Mouse (Mus musculus): ENCODE results near the gene Gp1ba. TPM values are rescaled to one million over a fixed set of nuclear protein-coding genes. Genes with fewer than 3 reads are reported as not detected.

Gp1ba gene
- polyA plus RNA-seq, 1 experiment from 2014 or later: 0.22 TPM

DNA sequence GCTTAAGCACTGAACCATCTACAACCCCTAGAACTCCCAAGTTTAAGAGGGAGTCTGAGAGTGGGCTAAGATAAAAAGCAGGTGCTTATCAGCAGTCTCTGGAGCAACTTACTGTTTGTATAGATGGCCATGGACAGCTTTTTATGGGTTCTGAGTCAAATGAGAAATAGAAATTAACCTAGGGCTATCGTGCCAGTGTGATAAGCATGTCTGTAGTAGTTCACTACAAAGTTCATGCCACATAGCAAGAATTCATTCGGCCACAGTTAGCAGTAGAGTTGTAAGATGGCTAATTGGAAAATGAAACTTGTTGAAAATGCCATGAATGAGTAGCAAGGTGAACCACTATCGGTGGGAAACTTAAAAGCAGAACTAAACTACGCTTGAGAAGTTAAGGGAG is 9.6 kb downstream of the Gp1ba start:
- H3K4me3 ChIP-seq: peak overlapping the region; percentile 91
- peaks cover 71% of the 10 kb centered on the region for H3K36me3 ChIP-seq
- H3K27ac ChIP-seq: no peak overlapping the region
- H3K4me1 ChIP-seq: peaks cover 61% of the 10 kb centered on the region
- no peaks in the 10 kb centered on the region for H3K27me3 ChIP-seq
- ATAC-seq (ENCODE audit: low FRiP score, low read depth): no peak
- 82% methylated on average over 4 of the region's 4 CpGs for WGBS
- H3K9ac ChIP-seq: peak overlapping the region; percentile 92
- peak overlapping the region; percentile 99 for H3K4me2 ChIP-seq (replicated peaks)
- no peaks in the 10 kb centered on the region for H3K9me3 ChIP-seq

DNA sequence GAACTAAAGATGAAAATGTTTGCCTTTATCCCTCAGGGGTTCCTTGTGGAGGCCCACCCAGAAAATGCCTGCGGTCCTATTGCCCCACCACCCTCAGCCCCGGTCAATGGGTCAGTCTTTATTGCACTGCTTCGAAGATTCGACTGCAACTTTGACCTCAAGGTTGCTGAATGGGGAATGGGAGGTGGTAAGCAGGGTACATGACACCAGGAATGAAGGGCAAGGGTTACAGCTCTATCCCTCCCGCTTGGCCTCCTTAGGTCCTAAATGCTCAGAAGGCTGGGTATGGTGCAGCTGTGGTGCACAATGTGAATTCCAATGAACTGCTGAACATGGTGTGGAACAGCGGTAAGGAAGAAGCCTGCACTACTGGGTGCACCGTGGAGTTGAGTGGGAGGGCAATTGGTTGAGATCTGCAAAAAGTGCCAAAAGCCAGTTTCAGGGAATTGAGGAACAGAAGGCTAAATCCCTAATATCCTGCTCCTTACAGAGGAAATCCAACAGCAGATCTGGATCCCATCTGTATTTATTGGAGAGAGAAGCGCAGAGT is 10.3 kb downstream of the Gp1ba start:
- Histone ChIP-seq H3K4me2 (replicated peaks) (peak overlapping the region; percentile 99), H3K36me3 (peaks cover 67% of the 10 kb centered on the region)
- 74% methylated on average over 8 of the region's 8 CpGs for WGBS

DNA sequence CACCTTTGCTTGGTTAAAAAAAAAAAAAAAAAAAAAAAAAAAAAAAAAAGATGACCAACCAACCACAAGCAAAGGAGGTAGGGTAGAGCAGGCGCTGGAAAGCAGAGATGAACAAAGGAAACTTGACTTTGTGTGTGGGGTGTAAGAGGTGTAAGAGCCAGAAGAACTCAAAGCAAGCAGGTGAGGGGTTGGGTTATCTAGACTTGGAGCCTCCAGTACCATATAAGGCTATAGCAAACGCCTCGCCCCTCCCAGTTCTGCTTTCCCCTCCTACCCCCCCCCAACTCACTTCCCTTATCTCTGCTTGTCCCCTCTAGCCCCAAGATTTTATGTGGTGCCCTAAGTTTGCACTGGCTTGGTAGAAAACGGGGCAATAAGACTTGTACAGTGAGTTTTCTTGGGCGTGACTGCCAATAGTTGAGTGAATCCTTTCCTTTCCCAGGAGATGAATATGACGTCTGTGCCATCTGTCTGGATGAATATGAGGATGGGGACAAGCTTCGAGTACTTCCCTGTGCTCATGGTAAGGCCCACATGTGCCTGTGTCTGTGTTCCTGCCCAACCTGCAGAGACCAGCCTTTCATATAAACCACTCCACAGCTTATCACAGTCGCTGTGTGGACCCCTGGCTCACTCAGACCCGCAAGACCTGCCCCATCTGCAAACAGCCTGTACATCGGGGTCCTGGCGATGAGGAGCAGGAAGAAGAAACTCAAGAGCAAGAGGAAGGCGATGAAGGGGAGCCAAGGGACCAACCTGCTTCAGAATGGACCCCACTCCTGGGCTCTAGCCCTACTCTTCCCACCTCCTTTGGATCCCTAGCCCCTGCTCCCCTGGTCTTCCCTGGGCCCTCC is 11.6 kb downstream of the Gp1ba start:
- Histone ChIP-seq H3K9ac (no peak overlapping the region), H3K36me3 (peaks cover 54% of the 10 kb centered on the region), H3K27ac (no peak overlapping the region), H3K4me2 (replicated peaks) (peak overlapping the region; percentile 97), H3K4me1 (peaks cover 56% of the 10 kb centered on the region), H3K27me3 (no peaks in the 10 kb centered on the region), H3K9me3 (no peaks in the 10 kb centered on the region), H3K4me3 (peak overlapping the region; percentile 100; the same call in 1 of the 2 replicates)
- WGBS: 76% methylated on average over 12 of the region's 12 CpGs
- ATAC-seq (ENCODE audit: low FRiP score, low read depth): no peak

More for the DNA sequence above, 10.3 kb downstream of the Gp1ba start:
- Histone ChIP-seq H3K27ac (no peak overlapping the region), H3K9ac (peak overlapping the region; percentile 92; the same call in 1 of the 2 replicates), H3K4me1 (peaks cover 61% of the 10 kb centered on the region), H3K4me3 (peak overlapping the region; percentile 91), H3K27me3 (no peaks in the 10 kb centered on the region), H3K9me3 (no peaks in the 10 kb centered on the region)
- no peak for ATAC-seq (ENCODE audit: low FRiP score, low read depth)

DNA sequence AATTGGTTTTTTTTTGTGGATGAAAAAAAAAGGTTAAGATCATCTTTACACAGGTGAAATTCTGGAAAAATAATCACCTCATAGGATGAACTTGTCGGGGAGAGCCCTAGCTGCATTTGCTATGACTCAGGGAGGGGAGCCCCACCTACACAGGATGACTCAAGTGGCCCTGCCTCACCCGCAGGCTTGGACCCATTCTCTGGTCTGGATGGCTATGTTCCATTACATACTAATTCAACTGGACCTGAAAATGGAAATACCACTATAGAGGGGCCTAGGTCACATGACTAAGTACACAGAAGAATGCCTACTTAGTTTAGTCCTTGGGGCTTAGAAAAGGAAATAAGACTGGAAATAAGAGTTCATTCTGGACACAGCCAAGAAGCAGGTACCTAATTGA is 12.5 kb downstream of the Gp1ba start:
- Histone ChIP-seq H3K4me1 (peaks cover 56% of the 10 kb centered on the region), H3K4me2 (replicated peaks) (peak overlapping the region; percentile 97)

DNA sequence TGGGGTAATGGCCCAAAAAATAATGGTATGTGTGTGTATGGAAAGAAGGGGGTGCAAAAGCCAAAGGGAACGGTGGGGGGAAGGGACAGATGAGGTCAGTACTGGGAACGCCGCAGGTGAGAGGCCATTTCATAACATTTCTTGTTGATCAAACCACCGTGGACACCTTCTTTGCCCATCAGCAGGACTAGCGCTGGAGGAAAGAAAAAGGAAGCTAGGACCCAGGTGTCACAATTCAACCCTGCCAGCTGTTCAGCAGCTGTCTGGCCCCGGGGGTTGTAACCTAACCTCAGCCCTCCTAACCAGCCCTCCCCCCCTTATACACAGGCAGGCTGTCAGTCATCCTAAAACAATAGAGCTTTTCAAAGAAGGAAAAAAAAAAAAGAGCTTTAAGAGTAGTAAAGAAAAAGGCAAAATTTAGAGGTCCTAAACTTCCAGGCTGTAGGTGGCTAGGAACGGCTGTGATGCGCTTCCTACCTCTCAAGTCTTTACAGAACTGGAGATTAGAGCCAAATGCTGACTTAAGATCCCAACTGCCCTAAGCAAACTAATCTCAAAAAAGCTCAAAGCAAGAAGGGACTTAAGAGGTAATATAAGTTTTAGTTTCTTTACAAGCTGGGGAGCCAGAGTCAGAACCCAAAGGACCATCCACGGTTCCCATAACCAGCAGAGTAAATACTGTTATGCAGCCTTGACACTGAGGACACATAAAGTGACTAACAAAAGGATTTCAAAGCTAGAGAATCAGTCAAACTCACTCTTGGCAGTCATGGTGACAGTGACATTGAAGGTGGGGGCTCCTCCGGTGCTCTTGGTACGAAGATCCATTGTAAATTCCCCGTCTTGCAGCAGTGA is 13.3 kb downstream of the Gp1ba start:
- Histone ChIP-seq H3K27me3 (no peaks in the 10 kb centered on the region), H3K9me3 (no peaks in the 10 kb centered on the region), H3K4me3 (peak overlapping the region; percentile 100), H3K27ac (peak overlapping the region; percentile 98), H3K4me1 (peaks cover 64% of the 10 kb centered on the region), H3K36me3 (peaks cover 50% of the 10 kb centered on the region), H3K9ac (peak overlapping the region; percentile 99), H3K4me2 (replicated peaks) (peak overlapping the region; percentile 97)
- no peak for ATAC-seq (ENCODE audit: low FRiP score, low read depth)
- 46% methylated on average over 12 of the region's 12 CpGs for WGBS

More for the DNA sequence above, 12.5 kb downstream of the Gp1ba start:
- peak overlapping the region; percentile 14; the same call in 1 of the 2 replicates for H3K9ac ChIP-seq
- no peak overlapping the region for H3K27ac ChIP-seq
- no peak for ATAC-seq (ENCODE audit: low FRiP score, low read depth)
- no peaks in the 10 kb centered on the region for H3K27me3 ChIP-seq
- peaks cover 50% of the 10 kb centered on the region for H3K36me3 ChIP-seq
- peak overlapping the region; percentile 100 for H3K4me3 ChIP-seq
- H3K9me3 ChIP-seq: no peaks in the 10 kb centered on the region
- WGBS: 76% methylated on average over 2 of the region's 2 CpGs

DNA sequence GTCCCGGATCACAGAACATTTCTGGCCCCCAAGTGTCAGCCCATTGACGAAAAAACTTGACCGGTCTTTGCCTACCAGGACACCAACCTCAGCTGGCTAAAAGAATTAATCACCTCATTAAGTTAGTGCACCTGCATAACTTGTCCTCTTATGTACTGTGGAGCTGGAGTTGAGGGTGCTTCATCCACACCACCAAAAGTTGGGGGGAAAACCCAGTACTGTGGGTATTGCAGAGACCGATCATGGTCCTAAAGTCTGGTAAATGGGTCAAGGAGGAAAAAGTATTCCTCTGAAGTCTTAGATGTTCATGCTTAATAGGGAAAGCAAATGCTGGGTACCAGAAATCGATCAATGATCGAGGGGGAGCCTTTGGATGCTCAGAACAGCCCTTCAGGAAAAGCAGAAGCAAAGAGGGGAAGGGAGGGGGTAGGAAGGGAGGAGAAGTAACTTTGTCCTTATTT is 14.0 kb downstream of the Gp1ba start:
- Histone ChIP-seq H3K27ac (peak overlapping the region; percentile 98), H3K4me1 (peaks cover 70% of the 10 kb centered on the region), H3K9me3 (no peaks in the 10 kb centered on the region), H3K4me3 (peak overlapping the region; percentile 100), H3K9ac (peak overlapping the region; percentile 99), H3K36me3 (peaks cover 50% of the 10 kb centered on the region), H3K27me3 (no peaks in the 10 kb centered on the region), H3K4me2 (replicated peaks) (peak overlapping the region; percentile 97)
- WGBS: 43% methylated on average over 6 of the region's 6 CpGs
- ATAC-seq (ENCODE audit: low FRiP score, low read depth): no peak

DNA sequence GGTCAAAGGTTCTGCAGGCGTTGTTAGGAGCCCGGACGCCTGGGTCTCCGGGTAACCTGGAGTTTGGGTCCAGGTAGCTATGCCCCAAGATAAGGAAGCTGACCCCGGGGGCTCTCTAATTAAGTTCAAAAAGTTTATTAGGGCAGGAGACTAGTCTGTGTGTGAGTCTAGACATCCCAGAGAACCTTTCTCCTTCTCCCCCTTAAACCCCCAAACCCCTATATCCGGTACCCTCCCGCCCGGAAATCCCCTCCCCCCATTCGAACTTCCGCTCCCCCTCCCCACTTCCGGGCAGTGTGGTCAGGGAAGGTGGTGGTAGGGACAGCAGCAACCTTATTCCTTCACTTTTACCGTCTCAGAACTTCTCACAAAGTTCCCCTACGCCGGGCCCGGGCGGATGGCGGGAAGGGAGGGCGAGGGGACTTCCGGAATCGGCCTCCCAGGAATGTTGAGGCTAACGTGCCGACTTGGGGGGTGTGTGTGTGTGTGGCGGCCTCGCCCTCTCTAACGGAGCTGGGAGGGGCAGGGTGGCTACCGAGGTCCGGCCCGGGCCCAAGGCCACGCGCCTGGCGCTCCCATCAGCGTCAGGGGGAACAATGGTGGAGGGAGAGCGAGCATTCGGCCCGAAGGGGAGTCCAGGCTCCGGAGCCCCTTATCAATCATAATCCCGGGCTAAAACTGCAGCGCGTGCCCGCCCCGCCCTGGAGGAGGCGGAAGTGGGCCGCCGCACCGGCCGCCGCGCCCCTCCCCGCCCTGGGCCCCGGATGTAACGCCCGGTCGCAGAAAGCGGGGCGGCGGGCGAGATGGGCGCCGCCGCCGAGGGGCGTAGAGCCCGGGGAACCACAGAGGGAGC is 14.6 kb downstream of the Gp1ba start:
- Histone ChIP-seq H3K4me3 (peak overlapping the region; percentile 100), H3K9me3 (no peaks in the 10 kb centered on the region), H3K36me3 (peaks cover 46% of the 10 kb centered on the region), H3K27me3 (no peaks in the 10 kb centered on the region), H3K4me2 (replicated peaks) (peak overlapping the region; percentile 97), H3K4me1 (peaks cover 70% of the 10 kb centered on the region), H3K9ac (peak overlapping the region; percentile 99), H3K27ac (peak overlapping the region; percentile 98)
- WGBS: under 1% methylated on average over 63 of the region's 63 CpGs
- peak; percentile 42; the same call in 1 of the 2 replicates for ATAC-seq (ENCODE audit: low FRiP score, low read depth)

DNA sequence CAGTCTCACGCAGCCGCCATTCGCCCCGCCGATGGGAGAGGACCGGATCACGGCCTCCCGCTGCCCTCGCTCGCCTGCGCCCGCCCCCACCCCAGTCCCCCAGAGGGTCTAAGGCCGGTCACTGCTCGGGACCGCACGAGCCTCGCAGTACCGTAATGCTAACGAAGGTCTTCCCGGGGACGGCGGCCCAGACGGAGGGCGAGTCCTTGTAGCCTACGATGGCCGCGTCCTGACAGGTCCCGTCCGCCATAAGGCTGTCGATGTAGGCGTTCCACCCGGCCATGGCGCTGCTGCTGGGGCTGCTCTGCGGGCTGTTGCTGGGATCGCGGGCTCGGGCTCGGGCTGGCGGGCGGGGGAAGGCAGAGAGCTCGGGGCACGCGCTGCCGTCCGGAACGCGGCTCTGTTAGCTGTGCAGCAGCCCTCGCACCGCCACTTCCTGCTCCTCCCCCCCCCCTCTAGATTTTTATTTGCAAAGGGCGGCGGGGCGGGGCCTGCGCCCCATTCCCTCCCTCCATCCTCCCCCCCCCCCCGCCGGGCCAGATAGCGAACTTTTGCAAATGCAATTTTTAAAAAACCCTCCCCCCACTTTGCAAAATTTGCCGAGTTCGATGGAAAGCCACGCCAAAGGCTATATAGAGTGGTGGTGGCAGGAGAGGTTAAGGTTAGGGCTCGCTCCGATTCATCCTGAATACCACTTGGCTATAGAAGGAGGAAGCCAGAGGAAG is 15.4 kb downstream of the Gp1ba start, which contains the start of gene Pfn1:
TSS of gene Pfn1 (minus strand) at position 447 of the 725 bp plus-strand sequence.
- Histone ChIP-seq H3K9me3 (no peaks in the 10 kb centered on the region), H3K4me1 (peaks cover 67% of the 10 kb centered on the region), H3K27ac (peak within 1 kb of the TSS; percentile 98), H3K27me3 (no peaks in the 10 kb centered on the region), H3K4me3 (peak within 1 kb of the TSS; percentile 100), H3K9ac (peak within 1 kb of the TSS; percentile 99), H3K36me3 (peaks cover 38% of the 10 kb centered on the region), H3K4me2 (replicated peaks) (peak within 1 kb of the TSS; percentile 97)
- ATAC-seq (ENCODE audit: low FRiP score, low read depth): peak; percentile 22
- WGBS: under 1% methylated on average over 44 of the region's 61 CpGs

DNA sequence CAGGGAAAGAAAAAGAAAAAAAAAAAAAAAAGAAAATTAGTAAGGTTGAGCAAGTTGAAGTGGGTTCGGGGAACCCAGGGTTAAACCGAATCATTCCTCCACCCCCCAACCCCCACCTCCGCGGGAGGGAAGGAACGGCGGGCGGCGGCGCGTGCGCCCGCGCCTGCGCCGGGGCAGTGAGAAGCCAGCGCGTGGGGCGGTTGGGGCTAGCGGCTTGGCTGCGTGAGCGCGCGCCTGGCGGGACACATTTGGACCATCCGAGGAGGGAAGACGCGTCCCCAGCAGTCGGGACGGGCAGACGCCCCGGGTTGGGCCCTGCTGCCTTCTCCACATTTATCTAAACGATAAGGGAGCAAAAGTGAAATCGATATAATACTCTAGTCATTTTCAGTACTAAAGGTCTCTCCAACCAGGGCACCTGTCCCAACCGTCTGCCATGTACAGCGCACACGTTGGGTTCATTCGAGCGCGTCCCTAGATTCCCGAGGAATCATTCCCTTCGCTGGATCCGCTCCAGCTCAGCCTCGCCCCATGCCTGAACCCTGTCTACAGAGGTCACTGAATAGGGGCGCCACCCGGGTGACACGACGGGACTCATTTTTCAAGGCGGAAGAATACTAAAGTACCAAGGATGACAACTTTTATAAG is 16.1 kb downstream of the Gp1ba start:
- H3K9ac ChIP-seq: peak overlapping the region; percentile 99
- H3K9me3 ChIP-seq: no peaks in the 10 kb centered on the region
- H3K4me2 ChIP-seq (replicated peaks): peak overlapping the region; percentile 97
- H3K4me3 ChIP-seq: peak overlapping the region; percentile 100
- H3K27ac ChIP-seq: peak overlapping the region; percentile 98
- WGBS: under 1% methylated on average over 34 of the region's 48 CpGs
- peaks cover 31% of the 10 kb centered on the region for H3K36me3 ChIP-seq
- ATAC-seq (ENCODE audit: low FRiP score, low read depth): peak; percentile 51
- peaks cover 61% of the 10 kb centered on the region for H3K4me1 ChIP-seq
- no peaks in the 10 kb centered on the region for H3K27me3 ChIP-seq

Data from limb, embryonic 13.5 days (tissue).